Mouse (Mus musculus) CH12.LX (cell line): Measurements from ENCODE around the gene Gm20388.

Experiments
- CTCF ChIP-seq, 2 experiments: IDR thresholded peaks in 1 of 2; conservative IDR thresholded peaks in 1 of 2; 2 replicates each; pipeline ENCODE4 v1.5.1; 2011 to 2012; ENCODE audit warnings: low read depth in 2 of 2, low read length in 2 of 2, improper control_type of control experiment in 1 of 2, inconsistent platforms in 1 of 2, mild to moderate bottlenecking in 1 of 2, moderate library complexity in 1 of 2
- ELF1 ChIP-seq: IDR thresholded peaks from 2 replicates; pipeline ENCODE4 v1.6.1; 2014; ENCODE audit warnings: low read depth, mild to moderate bottlenecking, inconsistent platforms, low read length, improper control_type of control experiment
- EP300 ChIP-seq: IDR thresholded peaks from 2 replicates; pipeline ENCODE4 v1.6.1; 2011; ENCODE audit warnings: low read length, improper control_type of control experiment
- JUND ChIP-seq: conservative IDR thresholded peaks from 2 replicates; pipeline ENCODE4 v1.6.1; 2011; ENCODE audit warnings: low read depth, low read length, improper control_type of control experiment
- POLR2A ChIP-seq: IDR thresholded peaks from 2 replicates; pipeline ENCODE4 v1.6.1; 2011; ENCODE audit warnings: low read depth, mild to moderate bottlenecking, improper control_type of control experiment, low read length
- POLR2AphosphoS2 ChIP-seq: IDR thresholded peaks from 2 replicates; pipeline ENCODE4 v1.6.1; 2011; ENCODE audit warnings: low read depth, low read length, improper control_type of control experiment
- SMC3 ChIP-seq: IDR thresholded peaks from 2 replicates; pipeline ENCODE4 v1.6.1; 2011; ENCODE audit warnings: low read depth, low read length, improper control_type of control experiment
- TBP ChIP-seq: conservative IDR thresholded peaks from 2 replicates; pipeline ENCODE4 v1.6.1; 2011; ENCODE audit warnings: low read depth, low read length, improper control_type of control experiment
- TCF12 ChIP-seq: IDR thresholded peaks from 2 replicates; pipeline ENCODE4 v1.6.1; 2014; ENCODE audit warnings: low read depth, mild to moderate bottlenecking, inconsistent platforms, low read length, improper control_type of control experiment
- UBTF ChIP-seq: IDR thresholded peaks from 2 replicates; pipeline ENCODE4 v1.6.1; 2012; ENCODE audit warnings: low read depth, mild to moderate bottlenecking, inconsistent platforms, low read length, improper control_type of control experiment, moderate library complexity
- USF1 ChIP-seq: IDR thresholded peaks from 2 replicates; pipeline ENCODE4 v1.6.1; 2014; ENCODE audit warnings: low read depth, mild to moderate bottlenecking, inconsistent platforms, low read length, improper control_type of control experiment
- USF2 ChIP-seq: conservative IDR thresholded peaks from 2 replicates; pipeline ENCODE4 v1.6.1; 2011; ENCODE audit warnings: low read depth, low read length, improper control_type of control experiment
- ZC3H11A ChIP-seq: IDR thresholded peaks from 2 replicates; pipeline ENCODE4 v1.6.1; 2012; ENCODE audit warnings: low read depth, mild to moderate bottlenecking, inconsistent platforms, low read length, improper control_type of control experiment
- ZKSCAN1 ChIP-seq: IDR thresholded peaks from 2 replicates; pipeline ENCODE4 v1.6.1; 2012; ENCODE audit warnings: low read depth, inconsistent platforms, low read length, improper control_type of control experiment, borderline replicate concordance

- TF ChIP-seq POLR2A (no peak), JUND (no peak), CTCF (conservative IDR thresholded peaks at IDR 0.05 in 1 of 2, IDR thresholded peaks at IDR 0.05 in 1 of 2; ENCODE audit: low read depth in 2 of 2, low read length in 2 of 2) (no peak), SMC3 (no peak), USF1 (no peak), EP300 (no peak), TBP (no peak), USF2 (no peak), POLR2AphosphoS2 (no peak), TCF12 (no peak), ELF1 (no peak), UBTF (no peak), ZC3H11A (no peak), ZKSCAN1 (no peak)
These were observed 1048.8 kb downstream of the Gm20388 start for GRCm38 (mm10) chr8:120959470-120959891.
